Mouse (Mus musculus): ENCODE measurements around the gene Piezo1. TPM values are rescaled to one million over a fixed set of nuclear protein-coding genes. Genes with fewer than 3 reads are reported as not detected.

Piezo1 gene
- polyA plus RNA-seq, 1 experiment: 59.4 TPM

GRCm38 (mm10) chr8:122576648-122577022 lies 25.5 kb upstream of the Piezo1 start, which contains the start of gene Aprt:
TSS of gene Aprt (minus strand) at chr8:122576909.
- H3K27ac ChIP-seq (ENCODE audit: insufficient read depth, low read length): peak within 1 kb of the TSS; percentile 83
- H3K4me3 ChIP-seq (ENCODE audit: low read depth, low read length): peak within 1 kb of the TSS; percentile 93
- H3K9ac ChIP-seq (ENCODE audit: low read depth, poor library complexity, severe bottlenecking): peak within 1 kb of the TSS; percentile 91
- peaks cover 22% of the 10 kb centered on the region for H3K36me3 ChIP-seq (ENCODE audit: control insufficient read depth, insufficient read depth, low read length, poor library complexity, severe bottlenecking)
- no peaks in the 10 kb centered on the region for H3K9me3 ChIP-seq (replicated peaks; ENCODE audit: control insufficient read depth, insufficient read depth, low read length, poor library complexity, severe bottlenecking)
- H3K4me1 ChIP-seq (ENCODE audit: control insufficient read depth, insufficient read depth, low read length): peaks cover 14% of the 10 kb centered on the region
- TF ChIP-seq EP300 (IDR thresholded peaks at IDR 0.05; ENCODE audit: insufficient read depth, low read depth, low read length): peak; percentile 49; the same call in 1 of the 2 replicates
- no peak for TF ChIP-seq CTCF (IDR thresholded peaks at IDR 0.05; ENCODE audit: low read depth, low read length)
- peak; percentile 93 for TF ChIP-seq POLR2A (IDR thresholded peaks at IDR 0.05; ENCODE audit: insufficient read depth, low read length)
- no peaks in the 10 kb centered on the region for H3K27me3 ChIP-seq (ENCODE audit: control insufficient read depth, insufficient read depth, low read length, poor library complexity, severe bottlenecking)

- peaks cover 29% of the 10 kb centered on the region for H3K36me3 ChIP-seq (ENCODE audit: control insufficient read depth, insufficient read depth, low read length, poor library complexity, severe bottlenecking)
- no peaks in the 10 kb centered on the region for H3K27me3 ChIP-seq (ENCODE audit: control insufficient read depth, insufficient read depth, low read length, poor library complexity, severe bottlenecking)
- H3K9me3 ChIP-seq (replicated peaks; ENCODE audit: control insufficient read depth, insufficient read depth, low read length, poor library complexity, severe bottlenecking): no peaks in the 10 kb centered on the region
- H3K27ac ChIP-seq (ENCODE audit: insufficient read depth, low read length): peak overlapping the region; percentile 65
- peak overlapping the region; percentile 91 for H3K9ac ChIP-seq (ENCODE audit: low read depth, poor library complexity, severe bottlenecking)
- H3K4me1 ChIP-seq (ENCODE audit: control insufficient read depth, insufficient read depth, low read length): peaks cover 14% of the 10 kb centered on the region
- H3K4me3 ChIP-seq (ENCODE audit: low read depth, low read length): peak overlapping the region; percentile 93
- TF ChIP-seq CTCF (IDR thresholded peaks at IDR 0.05; ENCODE audit: low read depth, low read length): no peak
- no peak for TF ChIP-seq EP300 (IDR thresholded peaks at IDR 0.05; ENCODE audit: insufficient read depth, low read depth, low read length)
- TF ChIP-seq POLR2A (IDR thresholded peaks at IDR 0.05; ENCODE audit: insufficient read depth, low read length): no peak
Measured at GRCm38 (mm10) chr8:122575735-122576647, 24.9 kb upstream of the Piezo1 start.

GRCm38 (mm10) chr8:122575286-122575685 lies 24.2 kb upstream of the Piezo1 start:
- H3K36me3 ChIP-seq (ENCODE audit: control insufficient read depth, insufficient read depth, low read length, poor library complexity, severe bottlenecking): peaks cover 36% of the 10 kb centered on the region
- peak overlapping the region; percentile 93 for H3K4me3 ChIP-seq (ENCODE audit: low read depth, low read length)
- peak overlapping the region; percentile 91 for H3K9ac ChIP-seq (ENCODE audit: low read depth, poor library complexity, severe bottlenecking)
- TF ChIP-seq POLR2A (IDR thresholded peaks at IDR 0.05; ENCODE audit: insufficient read depth, low read length) (no peak), EP300 (IDR thresholded peaks at IDR 0.05; ENCODE audit: insufficient read depth, low read depth, low read length) (no peak), CTCF (IDR thresholded peaks at IDR 0.05; ENCODE audit: low read depth, low read length) (no peak)
- H3K27ac ChIP-seq (ENCODE audit: insufficient read depth, low read length): peak overlapping the region; percentile 65
- H3K9me3 ChIP-seq (replicated peaks; ENCODE audit: control insufficient read depth, insufficient read depth, low read length, poor library complexity, severe bottlenecking): no peaks in the 10 kb centered on the region
- H3K27me3 ChIP-seq (ENCODE audit: control insufficient read depth, insufficient read depth, low read length, poor library complexity, severe bottlenecking): no peaks in the 10 kb centered on the region
- peaks cover 12% of the 10 kb centered on the region for H3K4me1 ChIP-seq (ENCODE audit: control insufficient read depth, insufficient read depth, low read length)

GRCm38 (mm10) chr8:122574667-122575251 lies 23.6 kb upstream of the Piezo1 start:
- peak overlapping the region; percentile 93 for H3K4me3 ChIP-seq (ENCODE audit: low read depth, low read length)
- peak overlapping the region; percentile 65 for H3K27ac ChIP-seq (ENCODE audit: insufficient read depth, low read length)
- peaks cover 41% of the 10 kb centered on the region for H3K36me3 ChIP-seq (ENCODE audit: control insufficient read depth, insufficient read depth, low read length, poor library complexity, severe bottlenecking)
- no peaks in the 10 kb centered on the region for H3K9me3 ChIP-seq (replicated peaks; ENCODE audit: control insufficient read depth, insufficient read depth, low read length, poor library complexity, severe bottlenecking)
- H3K9ac ChIP-seq (ENCODE audit: low read depth, poor library complexity, severe bottlenecking): peak overlapping the region; percentile 11; the same call in 1 of the 2 replicates
- H3K4me1 ChIP-seq (ENCODE audit: control insufficient read depth, insufficient read depth, low read length): peaks cover 12% of the 10 kb centered on the region
- no peaks in the 10 kb centered on the region for H3K27me3 ChIP-seq (ENCODE audit: control insufficient read depth, insufficient read depth, low read length, poor library complexity, severe bottlenecking)
- TF ChIP-seq POLR2A (IDR thresholded peaks at IDR 0.05; ENCODE audit: insufficient read depth, low read length) (no peak), CTCF (IDR thresholded peaks at IDR 0.05; ENCODE audit: low read depth, low read length) (no peak), EP300 (IDR thresholded peaks at IDR 0.05; ENCODE audit: insufficient read depth, low read depth, low read length) (peak; percentile 64; the same call in 1 of the 2 replicates)

- H3K4me1 ChIP-seq (ENCODE audit: control insufficient read depth, insufficient read depth, low read length): peaks cover 14% of the 10 kb centered on the region
Measured at GRCm38 (mm10) chr8:122574264-122574663, 23.1 kb upstream of the Piezo1 start.

More at GRCm38 (mm10) chr8:122574264-122574663, 23.1 kb upstream of the Piezo1 start:
- no peak overlapping the region for H3K4me3 ChIP-seq (ENCODE audit: low read depth, low read length)
- H3K27ac ChIP-seq (ENCODE audit: insufficient read depth, low read length): peak overlapping the region; percentile 65
- H3K27me3 ChIP-seq (ENCODE audit: control insufficient read depth, insufficient read depth, low read length, poor library complexity, severe bottlenecking): no peaks in the 10 kb centered on the region
- H3K9me3 ChIP-seq (replicated peaks; ENCODE audit: control insufficient read depth, insufficient read depth, low read length, poor library complexity, severe bottlenecking): no peaks in the 10 kb centered on the region
- H3K36me3 ChIP-seq (ENCODE audit: control insufficient read depth, insufficient read depth, low read length, poor library complexity, severe bottlenecking): peaks cover 46% of the 10 kb centered on the region
- H3K9ac ChIP-seq (ENCODE audit: low read depth, poor library complexity, severe bottlenecking): peak overlapping the region; percentile 11; the same call in 1 of the 2 replicates
- TF ChIP-seq CTCF (IDR thresholded peaks at IDR 0.05; ENCODE audit: low read depth, low read length) (no peak), POLR2A (IDR thresholded peaks at IDR 0.05; ENCODE audit: insufficient read depth, low read length) (no peak), EP300 (IDR thresholded peaks at IDR 0.05; ENCODE audit: insufficient read depth, low read depth, low read length) (no peak)
